Mouse (Mus musculus) gastrocnemius, postnatal 36 days (tissue): ENCODE data around the gene Gm9495. TPM values are rescaled to one million over a fixed set of nuclear protein-coding genes. Genes with fewer than 3 reads are reported as not detected.
"Not testable (repeated sequence)": the region's sequence is repeated elsewhere in the genome, so short reads cannot be mapped to it uniquely, and the experiment has no call there.

Experiments used
- DNase-seq, 2 experiments: peaks; one replicate each; pipeline ENCODE4 v3.0.0; 2022
- intact Hi-C: fragments of 180-260 bp; cut with DNase I; formaldehyde crosslinking; loops from one replicate; pipeline ENCODE4 v1.15.1; 2025
- long read RNA-seq, 2 experiments: library from polyadenylated mRNA; stranded (forward); transcript quantifications; one replicate each; pipeline ENCODE4 v2.0.0; 2021
- total RNA-seq, 2 experiments: library from RNA; stranded (reverse); gene quantifications; 2 replicates each; pipeline ENCODE4 v1.2.3; 2021

The Gm9495 gene
- not detected for total RNA-seq
- long read RNA-seq, experiment 1, result 0 reads
- long read RNA-seq, experiment 2, result 0 reads

DNA sequence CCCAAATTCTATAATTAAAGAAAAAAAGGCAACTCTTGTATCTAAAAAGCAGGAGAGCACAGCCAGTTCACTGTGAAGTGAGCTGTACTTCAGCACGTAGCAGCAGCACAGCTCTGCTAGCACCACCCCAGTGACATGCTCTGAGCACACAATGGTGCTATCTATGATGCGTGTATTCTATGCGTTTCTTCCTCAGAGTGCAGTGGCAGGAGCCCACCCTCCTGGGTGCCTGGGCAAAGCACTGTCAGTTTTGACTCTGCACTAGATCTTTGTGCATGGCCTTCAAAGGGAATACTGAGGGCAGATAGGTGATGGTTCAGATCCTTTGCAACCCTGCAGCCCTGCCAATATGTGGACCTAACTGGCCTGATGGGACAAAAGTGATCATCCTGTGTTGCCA is at the start of gene Gm9495:
TSS of gene Gm9495 (minus strand) at position 101 of the 400 bp plus-strand sequence.
- intact Hi-C loops, DNase-seq: not testable (repeated sequence)

DNA sequence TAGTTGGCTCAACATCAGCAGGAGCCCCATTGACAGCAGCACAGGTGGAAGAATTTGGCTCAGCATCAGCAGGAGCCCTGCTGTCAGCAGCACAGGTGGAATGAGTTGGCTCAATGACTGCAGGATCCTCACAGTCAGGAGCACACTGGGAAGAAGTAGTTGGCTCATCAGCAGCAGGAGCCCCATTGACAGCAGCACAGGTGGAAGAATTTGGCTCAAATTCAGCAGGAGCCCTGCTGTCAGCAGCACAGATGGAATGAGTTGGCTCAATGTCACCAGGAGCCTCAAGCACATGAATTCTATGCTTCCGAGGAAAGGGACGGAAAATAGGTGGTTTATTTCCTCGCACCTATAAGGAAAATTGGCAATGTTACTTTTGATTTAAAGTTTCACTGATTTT is 21.6 kb upstream of the Gm9495 start:
- intact Hi-C loops, DNase-seq: not testable (repeated sequence)

DNA sequence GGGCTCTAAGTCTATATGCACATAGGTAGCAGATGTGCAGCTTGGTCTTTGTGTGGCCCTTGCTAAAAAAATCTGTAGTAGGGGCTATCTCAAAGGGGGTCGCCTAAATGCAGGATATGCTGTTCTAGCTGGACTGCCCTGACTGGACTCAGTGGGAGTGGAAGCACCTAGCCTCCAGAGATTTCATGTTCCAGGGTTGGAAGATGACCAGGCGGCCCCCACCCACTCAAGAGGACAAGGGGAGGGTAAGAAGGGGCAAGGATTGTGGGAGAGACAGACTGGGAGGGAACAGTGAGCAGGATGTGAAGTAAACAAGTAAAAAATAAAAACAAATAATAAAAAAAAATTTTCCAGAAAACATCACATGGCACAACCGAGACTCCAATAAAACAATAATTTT is 33.3 kb downstream of the Gm9495 start:
- DNase-seq, intact Hi-C loops: not testable (repeated sequence)

DNA sequence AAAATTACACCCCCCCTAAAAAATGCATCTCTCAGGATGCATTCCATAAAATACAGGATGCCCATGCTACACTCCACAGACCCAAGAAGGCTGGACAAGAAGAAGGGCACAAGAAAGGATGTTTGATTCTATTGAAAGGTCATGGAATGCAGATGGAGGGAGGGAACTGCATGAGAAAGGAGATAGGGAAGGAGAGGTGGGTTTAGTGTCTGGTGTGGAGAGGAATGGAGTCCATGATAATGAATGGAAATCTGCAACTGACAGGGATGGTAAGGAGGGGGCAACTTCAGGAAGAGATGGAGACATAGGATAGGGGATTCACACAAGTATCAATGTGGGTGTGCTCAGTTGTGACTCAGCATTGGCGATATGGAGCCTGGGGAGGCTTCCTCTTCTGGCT is 39.0 kb downstream of the Gm9495 start:
- no peak for DNase-seq
- intact Hi-C loops, result no loop called here

DNA sequence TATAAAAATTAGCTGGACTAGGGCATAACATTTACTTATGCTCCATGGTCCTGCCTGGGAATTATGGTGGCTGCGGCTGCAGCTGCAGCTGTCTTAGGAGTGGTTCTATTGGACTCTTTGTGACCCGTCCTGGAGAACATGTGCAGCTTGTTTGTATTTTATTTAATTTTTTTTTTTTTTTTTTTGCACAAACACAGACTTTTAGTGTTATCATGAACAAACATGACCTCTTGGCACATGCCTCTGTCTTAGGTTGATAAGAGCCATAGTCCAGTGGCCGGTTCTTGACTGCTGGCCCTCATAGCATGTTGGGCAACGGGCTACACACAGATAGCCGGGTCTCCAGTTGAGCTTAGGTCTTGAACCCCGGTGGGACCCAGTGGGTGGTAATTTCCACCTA is 48.6 kb downstream of the Gm9495 start:
- DNase-seq, result no peak
- intact Hi-C loops, result no loop called here

DNA sequence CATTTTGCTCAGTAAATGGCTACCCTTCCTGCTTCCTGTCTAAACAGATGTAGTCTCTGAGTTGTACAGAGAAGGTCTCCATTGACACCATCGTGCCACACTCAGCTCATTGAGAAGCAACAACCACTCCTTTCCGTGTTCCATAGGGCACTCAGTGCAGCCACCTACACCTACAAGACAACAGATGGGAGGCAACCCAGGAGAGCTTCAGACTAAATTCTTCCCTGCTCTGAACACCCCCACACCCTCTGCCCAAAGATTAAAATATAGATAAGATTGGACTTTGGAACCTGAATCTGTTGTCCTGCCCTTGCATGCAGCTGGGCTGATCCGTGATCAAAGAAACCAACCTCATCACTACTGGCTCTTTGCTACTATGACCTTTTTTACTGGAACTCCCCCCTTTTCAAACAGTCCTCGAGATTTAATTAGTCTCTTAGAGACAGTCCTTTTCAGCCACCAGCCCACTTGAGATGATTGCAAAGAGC is 53.4 kb downstream of the Gm9495 start:
- intact Hi-C loops, result no loop called here

DNA sequence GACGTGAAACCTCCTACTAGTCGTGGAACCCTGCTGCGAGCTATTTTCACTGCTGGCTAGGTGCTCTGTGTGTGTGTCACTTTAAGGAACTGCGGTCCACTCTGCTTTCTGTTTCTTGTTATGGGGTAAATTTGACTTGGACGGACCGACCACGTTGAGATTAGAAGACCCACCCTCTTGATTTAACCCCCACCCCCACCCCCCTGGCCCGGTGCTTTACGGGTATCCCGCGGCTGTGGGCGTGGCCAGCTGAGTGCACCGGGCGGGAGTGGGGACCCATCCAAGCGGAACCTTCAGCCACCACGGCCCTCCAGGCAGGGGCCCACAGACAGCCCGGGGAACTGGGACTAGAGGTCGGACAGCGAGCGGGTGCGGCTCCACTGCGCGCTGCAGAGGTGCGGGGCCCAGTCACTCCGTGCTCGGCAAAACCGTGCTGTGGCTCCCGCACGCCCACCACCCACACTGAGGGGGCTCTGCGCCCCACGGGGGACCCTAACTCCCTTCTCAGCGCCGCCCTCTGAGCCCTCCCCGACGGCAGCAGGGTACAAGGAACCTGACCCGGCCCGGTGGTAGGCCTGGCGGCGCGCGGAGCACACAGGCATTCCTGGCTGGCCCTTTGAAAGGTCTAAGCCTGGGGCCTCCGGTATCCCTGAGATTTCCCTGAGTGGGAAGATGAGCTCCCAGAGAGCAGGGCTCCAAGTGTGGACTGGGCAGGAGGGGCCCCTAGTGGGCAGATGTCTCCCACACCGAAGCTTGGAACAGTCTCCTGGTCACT is 54.0 kb downstream of the Gm9495 start:
- intact Hi-C loops, result no loop called here

More for the DNA sequence above, 53.4 kb downstream of the Gm9495 start:
- no peak for DNase-seq

DNA sequence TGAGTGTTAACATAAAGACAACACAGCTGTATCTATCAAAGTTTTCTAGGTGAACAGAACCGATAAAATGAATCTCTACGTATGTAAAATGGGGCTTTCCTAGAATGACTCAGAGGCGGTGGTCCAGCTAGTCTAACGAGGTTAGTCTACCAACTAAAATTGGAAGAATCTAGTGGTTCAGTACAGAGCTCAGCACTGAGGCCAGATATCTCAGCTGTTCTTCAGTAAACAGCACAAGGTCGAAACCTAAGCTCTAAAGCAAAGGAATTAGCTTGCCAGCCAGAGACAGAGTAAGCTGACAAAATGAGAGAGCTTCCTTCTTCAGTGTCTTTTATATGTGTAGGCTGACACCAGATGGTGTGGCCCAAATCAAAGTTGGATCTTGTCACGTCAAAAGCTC is 57.2 kb downstream of the Gm9495 start:
- DNase-seq, result no peak
- intact Hi-C loops, result no loop called here

More for the DNA sequence above, 54.0 kb downstream of the Gm9495 start:
- DNase-seq, result peak; percentile 38 to 54

DNA sequence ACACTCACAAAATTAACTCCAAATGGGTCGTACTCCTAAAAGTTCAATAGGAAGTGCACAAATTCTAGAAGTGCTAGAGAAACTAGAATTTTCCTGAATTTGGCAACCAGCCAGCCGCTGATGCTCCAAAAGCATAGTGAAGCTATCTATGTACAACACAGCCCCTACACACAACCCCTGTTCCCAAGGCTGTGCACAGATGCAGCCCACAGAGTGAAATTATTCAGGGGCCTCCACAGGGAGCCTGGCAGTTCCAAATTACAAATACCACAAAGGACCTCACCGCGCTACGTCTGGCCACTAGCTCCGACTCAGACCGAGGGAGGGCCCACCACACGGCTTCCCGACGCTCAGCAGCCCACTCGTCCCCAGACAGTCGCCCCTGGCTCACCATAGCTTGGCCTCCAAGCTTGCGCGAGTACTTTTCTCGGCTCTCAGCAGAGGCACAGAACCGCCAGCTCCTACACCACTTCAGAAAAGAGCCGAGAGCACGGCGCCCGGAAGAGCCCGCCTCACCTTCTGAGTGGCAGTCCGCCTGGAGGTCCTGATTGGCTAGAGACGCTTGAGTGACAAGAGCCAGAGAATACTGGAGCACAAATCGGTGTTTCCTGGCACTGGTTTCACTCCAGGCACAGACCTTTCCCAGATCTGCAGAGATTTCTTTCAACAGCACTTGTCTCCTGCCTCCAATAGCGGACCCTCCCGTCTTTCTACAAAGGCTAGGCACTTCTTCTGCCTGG is 58.1 kb downstream of the Gm9495 start:
- DNase-seq, result peak; percentile 80 to 84
- intact Hi-C loops, result no loop called here

DNA sequence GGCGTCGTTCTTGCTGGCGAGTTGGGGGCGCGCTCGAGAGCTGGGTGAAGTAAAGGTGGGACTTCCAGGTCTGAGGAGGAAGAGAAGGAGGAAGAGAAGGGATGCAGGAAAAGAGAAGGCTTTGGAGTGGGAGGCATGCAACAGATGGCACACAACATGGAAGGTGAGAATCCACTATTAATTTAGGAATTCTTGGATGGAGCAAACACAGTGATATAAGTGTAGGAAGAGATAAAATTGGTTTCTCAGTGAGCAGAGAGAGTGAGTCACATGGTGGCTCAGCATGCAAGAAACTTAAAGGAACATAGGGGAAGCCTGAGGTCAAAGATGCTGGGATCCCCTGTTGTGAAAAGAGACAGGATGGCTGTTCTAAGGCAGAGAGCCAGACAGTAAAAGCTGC is 69.0 kb downstream of the Gm9495 start:
- intact Hi-C loops, result no loop called here
- DNase-seq, result no peak

Other genes starting within 250 kb of the Gm9495 start
- gene Zfp930, start 244.5 kb downstream of the Gm9495 start, total RNA-seq, result 1 to 10 TPM; 2.5 to 5.8 TPM
- gene D130040H23Rik, start 182.5 kb downstream of the Gm9495 start, total RNA-seq, result under 1 TPM; 0.38 to 0.39 TPM
- gene Gm7697, start 69.4 kb upstream of the Gm9495 start, total RNA-seq, result not detected
- gene Zfp868, start 172.0 kb upstream of the Gm9495 start, total RNA-seq, result 1 to 10 TPM; 4.3 to 5.7 TPM
- under 1 TPM; 0.30 to 0.33 TPM for gene Zfp964, start 200.9 kb upstream of the Gm9495 start, total RNA-seq